Mouse (Mus musculus) gastrocnemius, adult 18-20 months (tissue): ENCODE measurements around the gene Pak1. TPM values are rescaled to one million over a fixed set of nuclear protein-coding genes. Genes with fewer than 3 reads are reported as not detected.
A peak's percentile ranks its signal among the peaks of the same experiment; 100 is the strongest.

Source experiments
- DNase-seq: peaks from one replicate; pipeline ENCODE4 v3.0.0; 2021; ENCODE audit warnings: low spot score
- long read RNA-seq, 2 experiments: library from polyadenylated mRNA; stranded (forward); transcript quantifications; one replicate each; pipeline ENCODE4 v2.0.0; 2021
- total RNA-seq, 2 experiments: library from RNA; stranded (reverse); gene quantifications; 2 replicates each; pipeline ENCODE4 v1.2.3; 2021

The Pak1 gene
- 10 to 100 TPM; 19.2 to 26.1 TPM for total RNA-seq
- long read RNA-seq, experiment 1, transcript Pak1-201 (15 exons, 3,065 nt): major isoform, 77 of 105 reads
- long read RNA-seq, experiment 1, partial matches to known transcripts: 8 of 105 reads
- long read RNA-seq, experiment 1, other reads (novel, unspliced or antisense): 20 of 105 reads
- long read RNA-seq, experiment 2, transcript Pak1-201 (15 exons, 3,065 nt): major isoform, 21 of 31 reads
- long read RNA-seq, experiment 2, partial matches to known transcripts: 1 of 31 reads
- long read RNA-seq, experiment 2, other reads (novel, unspliced or antisense): 8 of 31 reads

GRCm38 (mm10) chr7:97788190-97788668 is at the start of gene Pak1:
Gene Pak1, plus strand, starts transcription at chr7:97788541.
- peak; percentile 29 for DNase-seq

GRCm38 (mm10) chr7:97740948-97741347 is 47.4 kb upstream of the Pak1 start:
- DNase-seq: no peak

- no peak for DNase-seq
These were observed 46.5 kb upstream of the Pak1 start for GRCm38 (mm10) chr7:97741756-97742291.

GRCm38 (mm10) chr7:97745299-97745698 is 43.0 kb upstream of the Pak1 start:
- DNase-seq: peak; percentile 50

- no peak for DNase-seq
These were observed 41.1 kb upstream of the Pak1 start for GRCm38 (mm10) chr7:97747176-97747707.

GRCm38 (mm10) chr7:97747787-97748497 is 40.4 kb upstream of the Pak1 start:
- peak; percentile 87 for DNase-seq

GRCm38 (mm10) chr7:97748527-97749206 is 39.7 kb upstream of the Pak1 start:
- DNase-seq: peak; percentile 25

- DNase-seq: peak; percentile 30
These were observed 38.8 kb upstream of the Pak1 start for GRCm38 (mm10) chr7:97749207-97750190.

- no peak for DNase-seq
These were observed 31.1 kb upstream of the Pak1 start for GRCm38 (mm10) chr7:97756967-97757881.

GRCm38 (mm10) chr7:97764591-97764990 is 23.8 kb upstream of the Pak1 start:
- no peak for DNase-seq

- peak; percentile 7 for DNase-seq
These were observed 23.0 kb upstream of the Pak1 start for GRCm38 (mm10) chr7:97765181-97765962.

GRCm38 (mm10) chr7:97765963-97766347 is 22.4 kb upstream of the Pak1 start:
- DNase-seq: no peak

- no peak for DNase-seq
These were observed 21.8 kb upstream of the Pak1 start for GRCm38 (mm10) chr7:97766406-97767166.

GRCm38 (mm10) chr7:97767841-97768240 is 20.5 kb upstream of the Pak1 start:
- DNase-seq: no peak

GRCm38 (mm10) chr7:97769020-97769419 is 19.3 kb upstream of the Pak1 start:
- DNase-seq: no peak

GRCm38 (mm10) chr7:97770841-97771620 is 17.3 kb upstream of the Pak1 start:
- DNase-seq: peak; percentile 5

- DNase-seq: no peak
These were observed 13.0 kb upstream of the Pak1 start for GRCm38 (mm10) chr7:97775380-97775779.
